Mouse (Mus musculus): ENCODE results near the gene Tex35.

GRCm38 (mm10) chr1:157076781-157077705, 31.4 kb downstream of the Tex35 start:
- TF ChIP-seq CTCF (IDR thresholded peaks at IDR 0.05; ENCODE audit: borderline replicate concordance, extremely low read depth, insufficient read depth, insufficient read length) = peak; percentile 95
- no peak for TF ChIP-seq POLR2A (IDR thresholded peaks at IDR 0.05; ENCODE audit: borderline replicate concordance, extremely low read depth, insufficient read depth, insufficient read length, poor library complexity, severe bottlenecking)
